Comparison of ENCODE assay signal across 30 mouse cellular contexts in genomic region chr7:3283081-3283875, GRCm38 (mm10). TPM values are rescaled to one million over a fixed set of nuclear protein-coding genes. Genes with fewer than 3 reads are reported as not detected.
DNase-seq lines count a peak whose midpoint lies in the region; ATAC-seq and TF ChIP-seq lines count a peak whose summit lies in the region.
"Had no signal": no experiment of that assay in that cellular context is flagged by ENCODE, and none has a peak within 500 bp of the region (broad histone marks: within the 10 kb centered on the region; RNA-seq: fewer than 3 reads in every experiment).

No protein-coding gene starts in this region.

- peak overlapping the region; percentile 21; the same call in 1 of the 2 replicates for H3K4me3 ChIP-seq in testis, adult 2 months (ENCODE audit: control insufficient read depth, low read depth, low read length)
- H3K4me3 ChIP-seq: forebrain, embryonic 10.5 days; forebrain, embryonic 13.5 days; heart, embryonic 10.5 days; heart, embryonic 13.5 days had no signal

- no peak for TF ChIP-seq CTCF in testis, adult 2 months (IDR thresholded peaks at IDR 0.05; ENCODE audit: control insufficient read depth, insufficient read depth, insufficient replicate concordance, low read depth, low read length)

- no peaks in the 10 kb centered on the region for H3K36me3 ChIP-seq in testis, adult 2 months (ENCODE audit: control insufficient read depth, insufficient read depth, low read length)
- H3K36me3 ChIP-seq: forebrain, embryonic 10.5 days; heart, embryonic 10.5 days; heart, embryonic 13.5 days had no signal

- peaks cover 8% of the 10 kb centered on the region for H3K4me1 ChIP-seq in testis, adult 2 months (ENCODE audit: control insufficient read depth, insufficient read depth, low read length)

- H3K27me3 ChIP-seq in testis, adult 2 months (ENCODE audit: control insufficient read depth, insufficient read depth, low read length): no peaks in the 10 kb centered on the region
- H3K27me3 ChIP-seq: forebrain, embryonic 13.5 days; heart, embryonic 13.5 days had no signal

- no peak overlapping the region for H3K27ac ChIP-seq in testis, adult 2 months (ENCODE audit: control insufficient read depth, insufficient read depth, low read depth, low read length)
- H3K27ac ChIP-seq: forebrain, embryonic 10.5 days; forebrain, embryonic 13.5 days; heart, embryonic 10.5 days; heart, embryonic 13.5 days; hindbrain, embryonic 14.5 days; hindbrain, postnatal 0 days had no signal

- 0 out of 2 replicates have a peak, but pooled peaks have one; percentile 10 for ATAC-seq in megakaryocyte progenitor cell, adult 5-6 weeks (replicated peaks; ENCODE audit: poor library complexity)
- ATAC-seq: CD4-positive, CD25-positive, alpha-beta regulatory T cell, adult 4 months; forebrain, embryonic 13.5 days; forebrain, embryonic 16.5 days; hindbrain, postnatal 0 days; inflammation-experienced regulatory T-cells, adult 6 months had no signal

- intact Hi-C loops in gastrocnemius, postnatal 36 days (cut with DNase I): no loop called here
- intact Hi-C loops in left cerebral cortex, postnatal 36 days (cut with DNase I): no loop called here

- TF ChIP-seq POLR2A in testis, adult 2 months (IDR thresholded peaks at IDR 0.05; ENCODE audit: control insufficient read depth, low read depth, low read length): no peak

- peak; percentile 61 for DNase-seq in heart, adult 11 months
- no peak for DNase-seq in heart, adult 8-10 months (ENCODE audit: low spot score)
- DNase-seq in testis, postnatal 14 days (ENCODE audit: low spot score): no peak
- DNase-seq in MEL-GATA-1-ER (ENCODE audit: extremely low read depth, low read depth): peak; percentile 67
- no peak for DNase-seq in gastrocnemius, postnatal 36 days
- no peak for DNase-seq in left cerebral cortex, postnatal 36 days (ENCODE audit: low spot score in 2 of 2)
- DNase-seq: adrenal gland, postnatal 10 days; adrenal gland, postnatal 36 days; cerebellum, adult 18-20 months; cerebellum, adult 9-10 months; cerebellum, postnatal 14 days; gastrocnemius, postnatal 10 days; heart, adult 18-20 months; heart, postnatal 14 days; heart, postnatal 4 days had no signal

RNA-seq across cellular contexts. Expression of gene Myadm, which starts 5.6 kb away (rescaled TPM):
- 100 to 1,000 TPM in 3 of 4 experiments, 10 to 100 TPM in 1; 93.9 to 139 (median 128) TPM for total RNA-seq in heart, adult 8-10 months (2022)
- polyA plus RNA-seq in testis, adult 2 months (2012; rRNA removed): 20.4 and 21.6 TPM in 2 replicates
- 12.8 and 13.8 TPM in 2 replicates for total RNA-seq in megakaryocyte progenitor cell, adult 5-6 weeks (2015)
- total RNA-seq in megakaryocyte progenitor cell, adult 5-6 weeks (2017): 3.2 and 3.7 TPM in 2 replicates
- 10 to 100 TPM; 26.8 to 30.9 TPM for total RNA-seq in gastrocnemius, postnatal 36 days (2021)
- 10 to 100 TPM; 64.1 to 67.8 TPM for total RNA-seq in left cerebral cortex, postnatal 36 days (2021)

RNA-seq across cellular contexts. Expression of gene Prkcg, which starts 5.7 kb away (rescaled TPM):
- total RNA-seq in heart, adult 8-10 months (2022): 1 to 10 TPM in 2 of 4 experiments, under 1 TPM in 2; 0.57 to 1.8 (median 1.1) TPM
- polyA plus RNA-seq in testis, adult 2 months (2012; rRNA removed): 0.68 and 1.1 TPM in 2 replicates
- 0.10 and 0.32 TPM in 2 replicates for total RNA-seq in megakaryocyte progenitor cell, adult 5-6 weeks (2015)
- not detected in 2 replicates for total RNA-seq in megakaryocyte progenitor cell, adult 5-6 weeks (2017)
- 1 to 10 TPM in 1 of 2 experiments, under 1 TPM in 1; 0.99 to 1.2 TPM for total RNA-seq in gastrocnemius, postnatal 36 days (2021)
- total RNA-seq in left cerebral cortex, postnatal 36 days (2021): 100 to 1,000 TPM; 257 to 278 TPM
- polyA plus RNA-seq: CD4-positive, CD25-positive, alpha-beta regulatory T cell, adult 4 months had no signal

RNA-seq across cellular contexts. Expression of gene Nlrp12, which starts 33.7 kb away (rescaled TPM):
- total RNA-seq in heart, adult 8-10 months (2022): under 1 TPM in 1 of 4 experiments, not detected in 3; 0.12 TPM
- polyA plus RNA-seq in testis, adult 2 months (2012; rRNA removed): 0.02 and 0.04 TPM in 2 replicates
- 0.83 and 1.4 TPM in 2 replicates for total RNA-seq in megakaryocyte progenitor cell, adult 5-6 weeks (2015)
- total RNA-seq in megakaryocyte progenitor cell, adult 5-6 weeks (2017): 2.3 and 2.7 TPM in 2 replicates
- total RNA-seq in gastrocnemius, postnatal 36 days (2021): not detected
- total RNA-seq in left cerebral cortex, postnatal 36 days (2021): not detected
- total RNA-seq: gastrocnemius, adult 18-20 months; gastrocnemius, postnatal 4 days; heart, adult 18-20 months; heart, postnatal 14 days had no signal
- polyA plus RNA-seq: CD4-positive, CD25-positive, alpha-beta regulatory T cell, adult 4 months; embryonic facial prominence, embryonic 11.5 days; forebrain, embryonic 10.5 days; forebrain, embryonic 13.5 days; forebrain, embryonic 16.5 days; heart, embryonic 10.5 days; heart, embryonic 13.5 days; heart, embryonic 16.5 days; inflammation-experienced regulatory T-cells, adult 6 months had no signal

RNA-seq across cellular contexts. Expression of gene Cacng7, which starts 49.5 kb away (rescaled TPM):
- 1 to 10 TPM; 3.0 to 3.6 (median 3.3) TPM for total RNA-seq in heart, adult 8-10 months (2022)
- polyA plus RNA-seq in testis, adult 2 months (2012; rRNA removed): 1.9 and 2.1 TPM in 2 replicates
- not detected in 2 replicates for total RNA-seq in megakaryocyte progenitor cell, adult 5-6 weeks (2015)
- not detected in 2 replicates for total RNA-seq in megakaryocyte progenitor cell, adult 5-6 weeks (2017)
- 1 to 10 TPM; 9.0 to 9.7 TPM for total RNA-seq in gastrocnemius, postnatal 36 days (2021)
- 100 to 1,000 TPM; 182 to 196 TPM for total RNA-seq in left cerebral cortex, postnatal 36 days (2021)
- polyA plus RNA-seq: CD4-positive, CD25-positive, alpha-beta regulatory T cell, adult 4 months; inflammation-experienced regulatory T-cells, adult 6 months had no signal

Comparison
In these comparisons a context has a peak if more than half of its experiments do, and no peak if none do; other contexts are left out.
1. DNase-seq: peak in heart, adult 11 months (single experiment) and MEL-GATA-1-ER (single experiment); none in heart, adult 8-10 months (single experiment), testis, postnatal 14 days (single experiment), gastrocnemius, postnatal 36 days (0 of 2) and left cerebral cortex, postnatal 36 days (0 of 2).
2. RNA of gene Prkcg, which starts 5.7 kb away (total RNA-seq): 257 to 278 TPM in left cerebral cortex, postnatal 36 days; 0.57 to 1.8 TPM in heart, adult 8-10 months, 0.99 to 1.2 TPM in gastrocnemius, postnatal 36 days and 0.10 to 0.32 TPM in megakaryocyte progenitor cell, adult 5-6 weeks; every median in the first group is over 10 times any median in the second.